Mouse (Mus musculus) liver, embryonic 13.5 days (tissue): ENCODE data around the gene Ep400. TPM values are rescaled to one million over a fixed set of nuclear protein-coding genes. Genes with fewer than 3 reads are reported as not detected.
"Not testable (repeated sequence)": the region's sequence is repeated elsewhere in the genome, so short reads cannot be mapped to it uniquely, and the experiment has no call there.

Source experiments
- ATAC-seq: fragments of 200-750 bp; cut with Nextera tagmentation; 2 replicates; pipeline ENCODE4 v1.8.0; 2017; ENCODE audit warnings: low read depth, mild to moderate bottlenecking, moderate number of reproducible peaks, moderate library complexity
- DNase-seq: peaks from one replicate; pipeline ENCODE4 v3.0.0; 2022
- H3K27ac ChIP-seq: fragments of 300-500 bp; sonication (generic); 2 replicates; pipeline ENCODE4 v1.5.1; 2015; ENCODE audit warnings: moderate library complexity, mild to moderate bottlenecking, inconsistent platforms
- H3K27me3 ChIP-seq: fragments of 300-500 bp; sonication (generic); 2 replicates; pipeline ENCODE4 v1.6.1; 2015; ENCODE audit warnings: mild to moderate bottlenecking, inconsistent platforms
- H3K36me3 ChIP-seq: fragments of 300-500 bp; sonication (generic); 2 replicates; pipeline ENCODE4 v1.6.1; 2015; ENCODE audit warnings: mild to moderate bottlenecking, inconsistent platforms
- H3K4me1 ChIP-seq: fragments of 300-500 bp; sonication (generic); replicated peaks from 2 replicates; pipeline ENCODE4 v1.6.1; 2015; ENCODE audit warnings: inconsistent platforms
- H3K4me2 ChIP-seq: fragments of 300-500 bp; sonication (generic); 2 replicates; pipeline ENCODE4 v1.6.1; 2015; ENCODE audit warnings: inconsistent platforms, mild to moderate bottlenecking, moderate library complexity
- H3K4me3 ChIP-seq: fragments of 300-500 bp; sonication (generic); replicated peaks from 2 replicates; pipeline ENCODE4 v1.5.1; 2015; ENCODE audit warnings: mild to moderate bottlenecking, inconsistent platforms
- H3K9ac ChIP-seq: fragments of 300-500 bp; sonication (generic); 2 replicates; pipeline ENCODE4 v1.6.1; 2015; ENCODE audit warnings: mild to moderate bottlenecking, inconsistent platforms
- H3K9me3 ChIP-seq: fragments of 300-500 bp; sonication (generic); replicated peaks from 2 replicates; pipeline ENCODE4 v1.6.1; 2016; ENCODE audit warnings: inconsistent platforms
- WGBS: fragments of 180-500 bp; shearing (Covaris S2); methylation state at CpG from one replicate; pipeline ENCODE4 v1.1.7; 2015; ENCODE audit not compliant: insufficient replicate concordance; 5-methylcytosine and 5-hydroxymethylcytosine counted together
- polyA plus RNA-seq: library from polyadenylated mRNA; unstranded; fragments of >200 nt; fragmentation: Nextera tagmentation; extraction: Ambion mirVana; gene quantifications from 2 replicates; pipeline ENCODE4 v1.2.1, GENCODE M21; 2015

Ep400 gene
- polyA plus RNA-seq, 1 experiment from 2014 or later: 15.7 TPM

DNA sequence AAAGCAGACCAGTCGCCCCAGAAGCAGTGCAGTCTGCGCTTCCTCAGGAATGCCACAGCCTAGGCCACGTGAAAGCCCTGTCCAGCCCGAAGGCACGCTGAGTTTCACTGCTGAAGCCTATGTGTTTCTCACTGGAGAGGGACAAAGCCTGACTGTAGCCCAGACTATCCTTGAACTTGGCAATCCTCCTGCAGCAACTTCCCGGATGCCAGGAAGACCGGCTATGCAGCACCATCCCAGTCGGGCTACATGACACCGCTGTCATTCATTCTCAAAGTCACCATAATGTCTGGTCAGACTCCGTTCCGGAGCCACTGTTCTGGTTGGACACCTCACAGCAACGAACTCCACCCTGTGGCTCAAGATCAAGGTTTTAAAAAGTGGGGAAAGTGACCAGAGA, 7.7 kb upstream of the Ep400 start:
- ATAC-seq (no peak), DNase-seq (no peak)
- Histone ChIP-seq H3K9me3 (no peaks in the 10 kb centered on the region), H3K27ac (no peak overlapping the region), H3K4me3 (no peak overlapping the region), H3K4me1 (peaks cover 76% of the 10 kb centered on the region), H3K27me3 (no peaks in the 10 kb centered on the region), H3K4me2 (peak overlapping the region; percentile 100), H3K36me3 (peaks cover 54% of the 10 kb centered on the region), H3K9ac (no peak overlapping the region)
- 87% methylated on average over 12 of the region's 12 CpGs for WGBS

DNA sequence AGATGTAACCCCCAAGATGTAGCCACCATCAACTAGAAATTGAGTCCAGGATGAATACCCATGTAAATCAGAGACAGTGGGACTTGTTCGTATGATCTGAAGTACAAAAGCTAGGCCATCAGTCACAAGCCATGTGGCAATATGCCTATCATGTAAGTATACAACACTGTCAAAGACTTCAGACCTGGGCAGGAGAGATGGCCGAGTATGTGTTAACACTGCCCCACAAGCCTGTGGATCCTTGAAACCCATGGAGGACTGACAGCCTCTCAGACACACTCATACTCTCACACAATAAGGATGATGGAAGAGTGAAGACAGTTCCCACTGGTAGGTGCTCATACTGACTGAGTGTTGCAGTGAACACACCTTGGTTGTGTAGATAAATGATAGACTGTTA, 5.6 kb upstream of the Ep400 start:
- WGBS: 77% methylated on average over 2 of the region's 2 CpGs
- Histone ChIP-seq H3K27ac (no peak overlapping the region), H3K9ac (0 out of 2 replicates have a peak overlapping the region, but pooled peaks have one; percentile 5), H3K36me3 (peaks cover 73% of the 10 kb centered on the region), H3K4me3 (no peak overlapping the region), H3K4me2 (no peak overlapping the region), H3K9me3 (no peaks in the 10 kb centered on the region), H3K4me1 (peaks cover 64% of the 10 kb centered on the region), H3K27me3 (no peaks in the 10 kb centered on the region)
- DNase-seq (no peak), ATAC-seq (no peak)

DNA sequence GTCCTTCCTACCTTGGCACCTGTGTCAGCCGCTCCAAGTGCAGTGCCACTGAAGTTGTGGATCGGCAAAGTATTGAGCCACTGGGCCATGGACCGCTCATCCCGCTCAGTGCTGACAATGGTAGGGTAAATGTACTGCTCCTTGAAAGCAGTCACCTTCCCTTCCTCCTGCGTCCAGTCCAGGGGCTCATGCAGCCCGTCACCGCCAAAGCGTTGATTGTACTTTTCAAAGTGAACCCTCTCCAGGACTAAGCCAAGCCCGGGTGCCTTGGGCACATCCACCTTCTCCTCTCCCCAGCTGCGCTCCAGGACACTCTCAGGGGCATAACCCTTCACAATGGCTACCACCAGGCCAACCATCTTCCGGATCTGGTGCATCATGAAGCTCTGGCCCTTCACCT, 4.0 kb upstream of the Ep400 start:
- H3K9me3 ChIP-seq: no peaks in the 10 kb centered on the region
- H3K9ac ChIP-seq: no peak overlapping the region
- no peaks in the 10 kb centered on the region for H3K27me3 ChIP-seq
- H3K4me3 ChIP-seq: no peak overlapping the region
- ATAC-seq (no peak), DNase-seq (no peak)
- 84% methylated on average over 11 of the region's 11 CpGs for WGBS
- peaks cover 73% of the 10 kb centered on the region for H3K36me3 ChIP-seq
- peaks cover 52% of the 10 kb centered on the region for H3K4me1 ChIP-seq
- H3K27ac ChIP-seq: no peak overlapping the region
- no peak overlapping the region for H3K4me2 ChIP-seq

DNA sequence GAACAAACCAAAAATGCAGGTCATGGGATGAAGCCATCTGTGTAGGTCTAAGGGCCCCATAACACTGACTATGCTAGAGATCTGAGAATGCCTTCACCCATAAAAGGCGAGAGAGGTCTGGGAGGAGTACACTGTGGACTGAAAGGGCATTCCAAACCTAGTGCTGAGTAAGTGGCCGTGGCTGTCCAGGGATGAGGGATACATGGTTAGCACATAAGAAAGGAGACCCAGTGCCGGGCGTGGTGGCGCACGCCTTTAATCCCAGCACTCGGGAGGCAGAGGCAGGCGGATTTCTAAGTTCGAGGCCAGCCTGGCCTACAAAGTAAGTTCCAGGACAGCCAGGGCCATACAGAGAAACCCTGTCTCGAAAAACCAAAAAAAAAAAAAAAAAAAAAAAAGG, 2.4 kb upstream of the Ep400 start:
- H3K9me3 ChIP-seq, H3K27me3 ChIP-seq, H3K4me2 ChIP-seq, H3K27ac ChIP-seq, H3K4me3 ChIP-seq, DNase-seq, ATAC-seq: not testable (repeated sequence)
- 0 out of 2 replicates have a peak overlapping the region, but pooled peaks have one; percentile 3 for H3K9ac ChIP-seq
- 89% methylated on average over 9 of the region's 10 CpGs for WGBS
- peaks cover 65% of the 10 kb centered on the region for H3K36me3 ChIP-seq
- H3K4me1 ChIP-seq: peaks cover 52% of the 10 kb centered on the region

DNA sequence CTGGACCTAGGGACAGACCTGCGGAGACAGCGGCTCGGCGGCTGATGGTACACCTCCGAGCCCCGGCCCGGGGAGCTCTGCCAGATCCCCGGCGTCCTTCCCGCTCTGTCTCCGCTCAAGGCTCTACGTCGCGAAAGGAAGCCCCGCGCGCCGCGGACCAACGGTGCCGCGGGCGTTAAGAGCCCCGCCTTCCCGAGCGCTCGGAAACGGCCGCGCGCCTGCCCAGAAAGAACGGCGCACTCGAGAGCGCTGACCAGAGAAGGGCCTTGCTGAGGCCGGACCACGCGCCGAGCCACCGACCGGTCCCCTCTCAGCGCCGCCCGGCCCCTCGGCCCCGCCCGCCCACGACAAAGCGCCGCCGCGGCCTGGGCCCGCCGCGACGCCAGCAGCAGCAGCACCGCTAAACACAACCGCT, 479 bp downstream of the Ep400 start:
- peak overlapping the region; percentile 94 for H3K4me3 ChIP-seq
- H3K9me3 ChIP-seq: no peaks in the 10 kb centered on the region
- H3K4me2 ChIP-seq: peak overlapping the region; percentile 82
- peak overlapping the region; percentile 98 for H3K27ac ChIP-seq
- peak overlapping the region; percentile 95 for H3K9ac ChIP-seq
- no peaks in the 10 kb centered on the region for H3K27me3 ChIP-seq
- peak; percentile 44 for ATAC-seq
- WGBS: 0% methylated on average over 44 of the region's 58 CpGs
- peaks cover 44% of the 10 kb centered on the region for H3K36me3 ChIP-seq
- peaks cover 48% of the 10 kb centered on the region for H3K4me1 ChIP-seq
- no peak for DNase-seq

DNA sequence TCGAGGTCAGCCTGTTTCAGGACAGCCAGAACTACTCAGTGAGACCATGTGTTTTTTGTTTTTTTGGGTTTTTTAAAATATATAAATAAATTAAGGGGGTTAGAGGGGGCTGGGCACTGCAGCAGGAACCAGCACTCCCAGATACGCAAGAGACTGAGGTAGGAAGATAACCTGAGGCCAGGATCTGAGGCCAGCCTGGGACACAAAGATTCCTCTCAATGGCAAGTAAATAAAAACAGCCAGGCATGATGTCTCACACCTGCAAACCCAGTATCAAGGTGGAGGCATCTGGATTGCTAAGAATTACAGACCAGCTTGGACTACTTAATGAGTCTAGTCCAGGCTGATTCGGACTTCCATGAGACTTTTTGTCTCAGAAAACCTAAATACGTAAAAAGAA, 1.2 kb downstream of the Ep400 start:
- H3K4me2 ChIP-seq: peak overlapping the region; percentile 82
- peak overlapping the region; percentile 98 for H3K27ac ChIP-seq
- H3K9ac ChIP-seq: peak overlapping the region; percentile 95
- peak overlapping the region; percentile 94 for H3K4me3 ChIP-seq
- H3K4me1 ChIP-seq: peaks cover 53% of the 10 kb centered on the region
- 30% methylated on average over 4 of the region's 4 CpGs for WGBS
- H3K9me3 ChIP-seq: no peaks in the 10 kb centered on the region
- peaks cover 39% of the 10 kb centered on the region for H3K36me3 ChIP-seq
- DNase-seq (peak; percentile 45), ATAC-seq (no peak)
- H3K27me3 ChIP-seq: no peaks in the 10 kb centered on the region

DNA sequence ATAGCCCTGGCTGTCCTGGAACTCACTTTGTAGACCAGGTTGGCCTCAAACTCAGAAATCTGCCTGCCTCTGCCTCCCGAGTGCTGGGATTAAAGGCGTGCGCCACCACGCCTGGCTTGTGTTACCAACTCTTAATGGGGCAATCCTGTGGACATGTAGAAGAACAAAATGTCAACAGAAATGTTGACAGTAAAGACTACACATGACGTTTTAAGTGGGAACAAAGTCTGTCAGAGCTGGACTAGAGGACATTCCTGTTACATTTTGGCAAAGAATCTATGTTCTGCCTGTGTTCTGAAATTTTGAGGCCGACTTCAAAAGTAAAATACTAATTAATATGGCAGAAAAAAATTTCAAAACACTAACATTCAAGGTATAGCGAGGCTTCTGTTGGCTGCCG, 6.6 kb downstream of the Ep400 start:
- H3K4me1 ChIP-seq: peaks cover 71% of the 10 kb centered on the region
- no peak overlapping the region for H3K4me3 ChIP-seq
- no peaks in the 10 kb centered on the region for H3K9me3 ChIP-seq
- no peak overlapping the region for H3K27ac ChIP-seq
- 0 out of 2 replicates have a peak, but pooled peaks cover 11% of the 10 kb centered on the region for H3K36me3 ChIP-seq
- no peak for DNase-seq
- H3K4me2 ChIP-seq: no peak overlapping the region
- ATAC-seq: no peak
- 86% methylated on average over 8 of the region's 8 CpGs for WGBS
- H3K27me3 ChIP-seq: no peaks in the 10 kb centered on the region
- H3K9ac ChIP-seq: no peak overlapping the region

DNA sequence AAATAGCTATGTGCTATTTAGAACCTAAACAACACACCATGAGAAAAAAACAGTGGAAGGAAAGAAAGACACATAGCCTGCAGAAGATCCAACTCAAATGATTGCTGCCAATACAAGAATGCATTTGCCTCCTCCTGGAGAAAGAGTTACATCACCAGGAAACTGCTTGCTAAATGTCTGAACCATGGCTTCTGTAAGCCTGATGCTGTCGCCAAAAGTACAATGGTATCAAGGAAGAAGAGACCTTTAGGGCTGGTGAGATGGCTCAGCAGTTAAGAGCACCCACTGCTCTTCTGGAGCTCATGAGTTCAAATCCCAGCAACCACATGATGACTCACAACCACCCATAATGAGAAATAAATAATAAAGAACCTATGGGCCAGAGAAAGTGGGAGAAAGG, 25.5 kb downstream of the Ep400 start:
- Histone ChIP-seq H3K4me1 (no peaks in the 10 kb centered on the region; the same call in none of the 2 replicates), H3K27me3 (no peaks in the 10 kb centered on the region), H3K4me3 (no peak overlapping the region), H3K27ac (no peak overlapping the region), H3K4me2 (no peak overlapping the region), H3K9me3 (no peaks in the 10 kb centered on the region), H3K9ac (no peak overlapping the region), H3K36me3 (peaks cover 27% of the 10 kb centered on the region)
- WGBS: 48% methylated on average over 1 of the region's 1 CpGs
- no peak for DNase-seq
- no peak for ATAC-seq

DNA sequence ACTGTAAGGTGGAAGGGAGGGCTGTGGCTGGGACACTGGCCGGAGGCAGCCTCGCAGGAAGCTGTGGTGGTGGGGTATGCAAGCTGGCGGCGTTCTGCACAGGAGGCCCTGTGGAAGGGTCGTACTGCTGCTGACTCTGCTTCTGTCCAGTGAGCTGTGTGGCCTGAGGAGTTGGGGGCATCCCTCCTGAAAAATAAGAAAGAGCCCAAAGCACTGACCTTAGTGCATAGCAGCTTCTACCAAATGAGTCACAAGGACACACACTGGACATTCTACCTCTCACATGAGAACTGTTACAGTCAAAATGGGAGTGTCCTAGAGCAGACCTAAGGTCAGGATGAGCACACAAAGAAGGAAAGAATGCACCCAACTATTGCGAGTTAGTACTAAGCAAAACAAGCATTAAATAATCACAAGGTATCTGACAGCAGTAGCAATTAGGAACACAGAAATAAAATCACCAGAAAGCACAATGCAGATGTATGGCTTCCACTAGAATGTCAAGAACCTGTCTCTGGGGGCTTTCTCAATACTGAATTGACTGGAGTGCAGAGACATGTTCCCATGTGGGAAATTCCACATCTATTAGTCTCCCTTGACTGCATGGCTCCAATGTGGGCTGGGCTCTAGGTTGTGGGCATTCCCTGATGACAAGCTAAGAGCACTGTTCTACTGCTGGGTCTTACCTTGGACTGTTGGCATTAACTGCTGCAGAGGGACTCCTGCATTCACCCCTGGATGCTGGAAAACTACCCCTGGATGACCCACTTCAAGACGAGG, 30.8 kb downstream of the Ep400 start:
- Histone ChIP-seq H3K4me3 (no peak overlapping the region), H3K4me2 (no peak overlapping the region), H3K9ac (no peak overlapping the region), H3K9me3 (no peaks in the 10 kb centered on the region), H3K27me3 (no peaks in the 10 kb centered on the region), H3K36me3 (peaks cover 68% of the 10 kb centered on the region), H3K27ac (no peak overlapping the region), H3K4me1 (no peaks in the 10 kb centered on the region)
- ATAC-seq: no peak
- WGBS: 79% methylated on average over 7 of the region's 7 CpGs
- no peak for DNase-seq

DNA sequence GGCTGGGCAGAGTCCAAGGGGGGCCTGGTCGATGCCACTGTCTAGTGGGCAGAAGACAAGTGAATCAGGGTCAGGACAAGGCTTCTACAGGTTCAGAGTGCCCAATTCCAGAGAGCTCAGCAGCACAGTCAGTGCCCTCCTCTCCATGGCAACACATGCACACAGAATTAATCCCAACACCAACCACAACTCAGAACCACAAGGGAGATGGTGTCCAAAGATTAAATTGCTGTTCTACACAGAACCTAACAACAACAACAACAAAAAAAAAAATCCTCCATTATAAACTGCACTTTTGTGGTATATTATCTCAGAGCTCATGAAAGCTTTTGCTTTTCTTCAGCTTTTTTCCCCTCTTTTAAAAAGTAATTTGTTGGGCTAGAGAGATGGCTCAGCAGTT, 34.9 kb downstream of the Ep400 start:
- ATAC-seq: no peak

DNA sequence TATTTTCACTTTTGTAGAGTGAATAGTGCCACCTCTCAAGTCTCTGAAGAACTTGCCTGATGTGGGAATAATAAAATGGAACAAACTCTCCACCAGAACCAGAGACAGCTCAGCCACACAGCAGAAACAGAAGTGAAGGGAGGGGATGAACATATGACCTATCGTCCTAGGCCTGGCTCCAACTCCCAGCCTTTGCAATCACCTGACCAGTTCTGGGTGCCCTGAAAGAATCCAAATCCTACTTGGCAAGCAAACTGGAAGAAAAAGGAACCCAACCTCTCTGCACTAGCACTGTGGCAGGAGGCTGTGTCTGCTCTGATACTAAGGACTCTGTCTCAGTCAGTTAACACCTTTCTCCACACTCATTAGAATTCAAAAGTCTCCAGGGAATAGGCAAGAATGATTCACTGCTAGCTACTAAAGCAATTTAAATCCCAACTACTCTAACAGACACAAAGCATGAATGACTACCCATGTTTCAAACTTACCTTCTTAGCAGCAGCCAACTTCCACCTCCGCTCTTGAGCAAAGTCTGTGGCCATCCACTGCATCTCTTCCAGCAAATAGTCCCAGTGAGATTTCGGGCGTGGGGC, 37.2 kb downstream of the Ep400 start:
- DNase-seq (no peak), ATAC-seq (no peak)
- H3K9ac ChIP-seq: no peak overlapping the region
- peaks cover 84% of the 10 kb centered on the region for H3K36me3 ChIP-seq
- no peaks in the 10 kb centered on the region for H3K4me1 ChIP-seq
- no peaks in the 10 kb centered on the region for H3K27me3 ChIP-seq
- H3K27ac ChIP-seq: no peak overlapping the region
- H3K9me3 ChIP-seq: no peaks in the 10 kb centered on the region
- WGBS: 86% methylated on average over 4 of the region's 4 CpGs
- no peak overlapping the region for H3K4me3 ChIP-seq
- H3K4me2 ChIP-seq: no peak overlapping the region

More for the DNA sequence above, 34.9 kb downstream of the Ep400 start:
- Histone ChIP-seq H3K4me3 (no peak overlapping the region), H3K4me1 (no peaks in the 10 kb centered on the region), H3K9ac (no peak overlapping the region), H3K27me3 (no peaks in the 10 kb centered on the region), H3K27ac (no peak overlapping the region), H3K9me3 (no peaks in the 10 kb centered on the region), H3K36me3 (peaks cover 88% of the 10 kb centered on the region), H3K4me2 (no peak overlapping the region)
- 90% methylated on average over 1 of the region's 1 CpGs for WGBS
- DNase-seq: no peak

DNA sequence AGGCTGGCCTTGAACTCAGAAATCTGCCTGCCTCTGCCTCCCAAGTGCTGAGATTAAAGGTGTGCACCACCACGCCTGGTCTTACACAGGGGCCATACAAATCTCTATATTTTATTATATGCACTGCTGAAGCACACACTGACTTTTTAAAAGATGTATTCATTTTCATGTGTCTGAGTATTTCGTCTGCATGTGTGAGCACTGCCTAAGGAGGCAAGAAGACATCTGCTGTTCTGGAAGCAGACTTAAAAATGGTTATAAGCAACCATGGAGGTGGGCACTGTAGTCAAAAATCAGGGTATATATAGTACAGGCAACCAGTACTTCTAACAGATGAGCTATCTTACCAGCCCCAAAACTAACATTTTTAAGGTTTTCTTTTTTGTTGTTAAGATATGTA, 39.3 kb downstream of the Ep400 start:
- Histone ChIP-seq H3K4me2 (no peak overlapping the region), H3K4me1 (no peaks in the 10 kb centered on the region), H3K27ac (no peak overlapping the region), H3K4me3 (no peak overlapping the region), H3K27me3 (no peaks in the 10 kb centered on the region), H3K36me3 (peaks cover 81% of the 10 kb centered on the region), H3K9ac (no peak overlapping the region), H3K9me3 (no peaks in the 10 kb centered on the region)
- DNase-seq: no peak
- WGBS: 77% methylated on average over 2 of the region's 2 CpGs
- ATAC-seq: no peak
